Mouse (Mus musculus): Measurements from ENCODE around the gene Adipoq. TPM values are rescaled to one million over a fixed set of nuclear protein-coding genes. Genes with fewer than 3 reads are reported as not detected.

Adipoq gene
- not detected in 2 replicates for polyA plus RNA-seq (2012; ENCODE audit: low replicate concordance)

GRCm38 (mm10) chr16:23146280-23146679 is at the start of gene Adipoq:
TSS of gene Adipoq (plus strand) at chr16:23146536.

GRCm38 (mm10) chr16:23107231-23107942 is 38.9 kb upstream of the Adipoq start, which contains the start of gene Eif4a2:
TSS of gene Eif4a2 (plus strand) at chr16:23107444.

GRCm38 (mm10) chr16:23127673-23128375 is 18.5 kb upstream of the Adipoq start, which contains the start of gene Rfc4:
TSS of gene Rfc4 (minus strand) at chr16:23127737.

Other genes with a start within 250 kb of the Adipoq start
- gene Fetub, start 228.2 kb upstream of the Adipoq start, polyA plus RNA-seq (2012; ENCODE audit: low replicate concordance) = not detected in 2 replicates
- not detected in 2 replicates for gene Hrg, start 195.5 kb upstream of the Adipoq start, polyA plus RNA-seq (2012; ENCODE audit: low replicate concordance)
- gene Kng2, start 117.1 kb upstream of the Adipoq start, polyA plus RNA-seq (2012; ENCODE audit: low replicate concordance) = not detected in 2 replicates
- gene Kng1, start 88.7 kb upstream of the Adipoq start, polyA plus RNA-seq (2012; ENCODE audit: low replicate concordance) = not detected in 2 replicates
- gene Eif4a2, start 39.1 kb upstream of the Adipoq start, polyA plus RNA-seq (2012; ENCODE audit: low replicate concordance) = 5.9 and 20.9 TPM in 2 replicates
- 0.53 and 12.6 TPM in 2 replicates for gene Rfc4, start 18.8 kb upstream of the Adipoq start, polyA plus RNA-seq (2012; ENCODE audit: low replicate concordance)
- 64.6 and 108 TPM in 2 replicates for gene St6gal1, start 78.2 kb downstream of the Adipoq start, polyA plus RNA-seq (2012; ENCODE audit: low replicate concordance)